Mouse (Mus musculus) kidney, postnatal 36 days (tissue): Measurements from ENCODE around the gene Scn8a.

ENCODE experiments used
- DNase-seq, 2 experiments: peaks; one replicate each; pipeline ENCODE4 v3.0.0; 2021 to 2022; ENCODE audit warnings: mixed read lengths in 2 of 2

The Scn8a gene

GRCm38 (mm10) chr15:100881385-100881784, 11.7 kb downstream of the Scn8a start:
- no peak for DNase-seq

- DNase-seq: no peak
Observed at GRCm38 (mm10) chr15:100884481-100884880, 14.8 kb downstream of the Scn8a start.

- DNase-seq: no peak
Observed at GRCm38 (mm10) chr15:100891962-100892361, 22.3 kb downstream of the Scn8a start.

- DNase-seq: no peak
Observed at GRCm38 (mm10) chr15:100896502-100896901, 26.8 kb downstream of the Scn8a start.

DNA sequence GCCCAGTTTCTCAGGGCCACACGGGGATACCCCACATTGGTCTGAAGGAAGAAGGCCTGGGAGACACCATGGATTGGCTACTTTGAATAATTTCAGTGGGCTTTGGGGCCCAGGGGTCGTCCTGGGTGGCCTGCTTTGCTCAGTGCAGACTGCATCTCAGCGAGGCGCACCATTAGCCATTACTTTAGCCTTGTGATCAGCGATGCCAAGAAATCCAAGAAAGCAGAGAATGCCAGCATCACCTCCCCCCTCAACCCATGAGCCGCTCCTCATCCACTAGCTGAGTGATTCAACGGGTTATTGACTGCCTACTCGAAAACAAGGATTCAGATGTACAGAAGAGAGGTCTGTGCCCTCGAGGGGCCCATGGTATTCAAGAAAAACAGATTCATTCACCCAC, 34.2 kb downstream of the Scn8a start:
- no peak for DNase-seq

- DNase-seq: no peak
Observed at GRCm38 (mm10) chr15:100905006-100905405, 35.3 kb downstream of the Scn8a start.

- DNase-seq: no peak
Observed at GRCm38 (mm10) chr15:100905751-100906150, 36.1 kb downstream of the Scn8a start.

GRCm38 (mm10) chr15:100908817-100909216, 39.2 kb downstream of the Scn8a start:
- no peak for DNase-seq

DNA sequence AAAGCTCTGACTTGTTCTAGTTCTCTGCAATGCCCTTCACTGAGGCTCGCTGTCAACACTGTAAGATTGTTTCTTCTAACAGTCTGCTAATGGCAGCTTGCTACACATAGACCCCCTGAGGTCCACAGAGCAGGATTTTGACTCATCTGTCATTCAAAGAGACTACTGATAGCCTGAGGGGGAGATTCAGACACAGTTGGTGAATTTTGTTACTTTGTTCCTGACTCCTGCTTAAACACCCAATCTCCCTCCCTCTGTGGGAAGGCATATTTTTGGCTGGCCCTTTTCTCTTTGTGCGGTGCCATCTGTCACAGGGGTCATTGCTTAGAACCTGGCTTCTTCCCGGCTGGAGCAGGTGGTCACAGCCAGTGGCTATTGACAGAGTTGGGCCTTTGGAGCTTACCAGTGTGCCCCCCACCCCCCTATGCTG, 40.1 kb downstream of the Scn8a start:
- DNase-seq: no peak

GRCm38 (mm10) chr15:100910381-100910841, 40.8 kb downstream of the Scn8a start:
- DNase-seq: no peak

- no peak for DNase-seq
Observed at GRCm38 (mm10) chr15:100912676-100913266, 43.1 kb downstream of the Scn8a start.

GRCm38 (mm10) chr15:100914734-100915242, 45.1 kb downstream of the Scn8a start:
- DNase-seq: peak; percentile 11 to 40

- no peak for DNase-seq
Observed at GRCm38 (mm10) chr15:100918046-100918445, 48.4 kb downstream of the Scn8a start.

DNA sequence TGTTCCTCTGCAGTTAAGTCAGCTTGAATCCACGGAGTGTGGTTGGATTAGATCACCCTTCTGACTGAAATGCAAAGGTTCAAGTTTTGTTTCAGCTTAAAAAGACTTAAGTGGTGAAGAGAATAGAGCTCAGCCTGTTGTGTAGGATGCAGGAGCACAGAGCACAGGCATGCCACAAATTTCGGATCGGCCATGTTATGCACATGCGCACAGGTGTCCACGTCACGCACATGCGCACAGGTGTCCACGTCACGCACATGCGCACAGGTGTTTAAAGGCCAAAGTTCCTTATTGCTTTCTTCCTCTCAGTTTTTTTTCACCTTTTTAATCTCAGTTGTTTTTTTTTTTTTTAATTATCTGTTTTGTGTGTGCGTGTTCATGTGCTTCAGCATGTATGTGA, 52.6 kb downstream of the Scn8a start:
- no peak for DNase-seq

GRCm38 (mm10) chr15:100923476-100923875, 53.8 kb downstream of the Scn8a start:
- peak; percentile 7 to 10 for DNase-seq

DNA sequence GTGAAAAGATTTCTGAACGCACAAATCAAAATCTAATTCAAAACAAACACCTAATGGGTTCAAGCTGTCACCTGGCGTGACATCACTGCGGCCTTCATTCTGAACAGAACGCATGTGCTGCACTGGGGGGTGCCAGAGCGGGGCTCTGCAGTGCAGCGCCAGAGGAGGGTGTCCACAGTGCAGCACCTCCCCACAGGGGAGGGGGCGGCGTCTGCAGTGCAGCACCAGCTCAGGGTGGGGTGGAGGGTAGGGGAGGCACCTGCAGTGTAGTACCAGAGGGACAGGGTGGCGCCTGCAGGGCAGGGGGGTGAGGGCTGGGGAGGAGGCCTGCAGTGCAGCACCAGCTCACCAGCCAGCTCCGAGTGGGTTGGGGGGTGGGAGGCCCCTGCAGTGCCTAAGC, 55.3 kb downstream of the Scn8a start:
- DNase-seq: no peak

GRCm38 (mm10) chr15:100930477-100930876, 60.8 kb downstream of the Scn8a start:
- no peak for DNase-seq

- peak in 1 of 2 experiments; percentile 9 for DNase-seq
Observed at GRCm38 (mm10) chr15:100936176-100936575, 66.5 kb downstream of the Scn8a start.

GRCm38 (mm10) chr15:100948383-100948782, 78.7 kb downstream of the Scn8a start:
- DNase-seq: no peak

DNA sequence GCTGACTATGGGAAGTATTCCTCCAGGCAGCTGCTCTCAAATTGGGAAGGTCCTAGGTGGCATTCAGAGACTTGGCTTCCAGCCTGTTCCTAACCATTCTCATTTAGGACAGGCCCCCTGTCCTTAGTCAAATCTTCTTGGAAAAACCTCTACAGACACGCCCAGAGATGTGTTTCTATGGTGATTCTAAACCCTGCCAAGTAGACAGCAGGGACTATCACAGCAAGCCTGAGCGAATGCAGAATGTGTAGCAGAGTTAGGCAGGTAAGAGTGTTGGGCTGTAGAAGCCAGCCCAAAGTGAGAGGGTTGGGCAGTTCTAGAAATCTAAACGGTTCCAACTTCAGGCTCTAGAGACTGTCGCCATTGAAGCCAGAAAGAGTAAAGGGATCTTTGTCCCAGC, 79.5 kb downstream of the Scn8a start:
- no peak for DNase-seq

- DNase-seq: no peak
Observed at GRCm38 (mm10) chr15:100951491-100951890, 81.8 kb downstream of the Scn8a start.

DNA sequence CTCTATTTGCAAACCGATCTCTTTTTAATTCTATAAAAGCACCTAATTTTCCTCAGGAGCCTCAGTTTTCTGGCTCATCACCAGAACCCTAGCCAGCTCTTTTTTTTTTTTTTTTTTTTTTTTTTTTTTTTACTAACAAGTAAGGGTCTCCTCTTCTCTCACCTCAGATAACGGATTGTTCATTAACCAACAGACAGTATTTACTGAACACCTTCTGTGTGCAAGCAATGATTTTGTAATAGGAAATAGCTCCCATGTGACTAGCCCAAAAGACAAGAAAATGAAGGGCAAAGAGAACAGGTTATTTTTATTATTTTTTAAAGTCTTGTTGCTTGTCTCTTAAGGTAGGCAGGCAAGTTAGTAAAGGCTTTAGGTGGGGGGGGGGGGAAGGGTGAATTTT, 82.6 kb downstream of the Scn8a start:
- DNase-seq: no peak

DNA sequence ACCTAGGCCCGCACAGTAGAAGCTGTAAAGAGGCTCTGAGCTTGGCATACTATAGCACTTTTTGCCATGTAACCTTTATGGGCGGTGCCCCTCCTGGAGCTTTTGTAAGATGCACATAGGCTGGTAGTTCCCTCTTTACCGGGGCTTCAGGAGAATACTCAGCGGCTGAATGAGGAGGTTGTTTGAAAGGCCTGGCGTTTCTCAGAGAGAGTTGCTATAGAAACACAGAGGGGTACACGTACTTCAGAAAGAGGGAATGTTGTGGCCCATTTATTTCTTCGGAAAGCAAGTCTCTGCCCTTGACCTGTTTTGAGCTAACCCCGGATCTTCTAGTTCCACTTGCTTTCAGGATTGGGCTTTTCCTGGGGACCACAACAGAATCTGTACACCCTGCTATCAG, 83.2 kb downstream of the Scn8a start:
- no peak for DNase-seq

- no peak for DNase-seq
Observed at GRCm38 (mm10) chr15:100953955-100954354, 84.3 kb downstream of the Scn8a start.

GRCm38 (mm10) chr15:100954751-100955150, 85.1 kb downstream of the Scn8a start:
- DNase-seq: no peak
